Mouse (Mus musculus) kidney, embryonic 14.5 days (tissue): ENCODE data around the gene Scyl2. TPM values are rescaled to one million over a fixed set of nuclear protein-coding genes. Genes with fewer than 3 reads are reported as not detected.

Experiments used
- ATAC-seq: fragments of 200-750 bp; cut with Nextera tagmentation; 2 replicates; pipeline ENCODE4 v1.8.0; 2017; ENCODE audit warnings: moderate number of reproducible peaks, mild to moderate bottlenecking, moderate TSS enrichment, moderate library complexity; ENCODE audit not compliant: low FRiP score, low TSS enrichment
- H3K27ac ChIP-seq: fragments of 300-500 bp; sonication (generic); 2 replicates; pipeline ENCODE4 v1.5.1; 2014; ENCODE audit warnings: low read depth, mild to moderate bottlenecking, low read length, moderate library complexity, mixed read lengths
- H3K27me3 ChIP-seq: fragments of 300-500 bp; sonication (generic); 2 replicates; pipeline ENCODE4 v1.6.1; 2014; ENCODE audit warnings: mild to moderate bottlenecking, low read length; ENCODE audit not compliant: control insufficient read depth, insufficient read depth
- H3K36me3 ChIP-seq: fragments of 300-500 bp; sonication (generic); 2 replicates; pipeline ENCODE4 v1.6.1; 2014; ENCODE audit warnings: low read length, mixed read lengths; ENCODE audit not compliant: control insufficient read depth, insufficient read depth
- H3K4me1 ChIP-seq: fragments of 300-500 bp; sonication (generic); 2 replicates; pipeline ENCODE4 v1.6.1; 2014; ENCODE audit warnings: low read length, mixed read lengths; ENCODE audit not compliant: control insufficient read depth, insufficient read depth
- H3K4me2 ChIP-seq: fragments of 300-500 bp; sonication (generic); replicated peaks from 2 replicates; pipeline ENCODE4 v1.6.1; 2014; ENCODE audit warnings: low read depth, mild to moderate bottlenecking, low read length
- H3K4me3 ChIP-seq: fragments of 300-500 bp; sonication (generic); 2 replicates; pipeline ENCODE4 v1.5.1; 2014; ENCODE audit warnings: mild to moderate bottlenecking, low read length
- H3K9ac ChIP-seq: fragments of 300-500 bp; sonication (generic); 2 replicates; pipeline ENCODE4 v1.6.1; 2014; ENCODE audit warnings: low read depth, mild to moderate bottlenecking, low read length, moderate library complexity
- H3K9me3 ChIP-seq: fragments of 300-500 bp; sonication (generic); 2 replicates; pipeline ENCODE4 v1.6.1; 2016; ENCODE audit warnings: low read length; ENCODE audit not compliant: control insufficient read depth
- WGBS: fragments of 180-500 bp; shearing (Covaris S2); extraction: QIAGEN DNeasy Blood & Tissue Kit; methylation state at CpG from one replicate; pipeline ENCODE4 v1.1.7; 2014; 5-methylcytosine and 5-hydroxymethylcytosine counted together
- polyA plus RNA-seq: library from polyadenylated mRNA; unstranded; fragments of >200 nt; fragmentation: Nextera tagmentation; extraction: Ambion mirVana; gene quantifications from 2 replicates; pipeline ENCODE4 v1.2.1, GENCODE M21; 2014

The Scyl2 gene
- polyA plus RNA-seq, 1 experiment from 2014 or later: 16.0 TPM

GRCm38 (mm10) chr10:89633121-89633520, 53.0 kb downstream of the Scyl2 start:
- Histone ChIP-seq H3K36me3 (no peaks in the 10 kb centered on the region), H3K9me3 (no peaks in the 10 kb centered on the region), H3K4me3 (no peak overlapping the region), H3K27ac (no peak overlapping the region), H3K4me1 (no peaks in the 10 kb centered on the region), H3K27me3 (no peaks in the 10 kb centered on the region), H3K4me2 (no peak overlapping the region), H3K9ac (no peak overlapping the region)
- ATAC-seq: no peak
- 91% methylated on average over 4 of the region's 4 CpGs for WGBS

- 69% methylated on average over 5 of the region's 5 CpGs for WGBS
- no peak overlapping the region for H3K27ac ChIP-seq
- H3K4me1 ChIP-seq: no peaks in the 10 kb centered on the region
- H3K9ac ChIP-seq: no peak overlapping the region
- no peaks in the 10 kb centered on the region for H3K36me3 ChIP-seq
- no peaks in the 10 kb centered on the region for H3K9me3 ChIP-seq
- no peaks in the 10 kb centered on the region for H3K27me3 ChIP-seq
- no peak overlapping the region for H3K4me2 ChIP-seq
- no peak overlapping the region for H3K4me3 ChIP-seq
- ATAC-seq: no peak
These were observed 54.3 kb downstream of the Scyl2 start for GRCm38 (mm10) chr10:89631831-89632230.

- no peak for ATAC-seq
- H3K4me3 ChIP-seq: no peak overlapping the region
- 100% methylated on average over 1 of the region's 1 CpGs for WGBS
These were observed 55.5 kb downstream of the Scyl2 start for GRCm38 (mm10) chr10:89630564-89630963.

GRCm38 (mm10) chr10:89630052-89630451, 56.0 kb downstream of the Scyl2 start:
- Histone ChIP-seq H3K9ac (no peak overlapping the region), H3K27me3 (no peaks in the 10 kb centered on the region), H3K36me3 (no peaks in the 10 kb centered on the region), H3K4me2 (no peak overlapping the region), H3K4me3 (no peak overlapping the region), H3K27ac (no peak overlapping the region), H3K4me1 (no peaks in the 10 kb centered on the region), H3K9me3 (no peaks in the 10 kb centered on the region)
- 31% methylated on average over 3 of the region's 3 CpGs for WGBS
- peak; percentile 71 for ATAC-seq

More at GRCm38 (mm10) chr10:89630564-89630963, 55.5 kb downstream of the Scyl2 start:
- Histone ChIP-seq H3K36me3 (no peaks in the 10 kb centered on the region), H3K9me3 (no peaks in the 10 kb centered on the region), H3K27ac (no peak overlapping the region), H3K27me3 (no peaks in the 10 kb centered on the region), H3K4me2 (no peak overlapping the region), H3K9ac (no peak overlapping the region), H3K4me1 (no peaks in the 10 kb centered on the region)

- Histone ChIP-seq H3K36me3 (no peaks in the 10 kb centered on the region), H3K9me3 (no peaks in the 10 kb centered on the region), H3K27me3 (no peaks in the 10 kb centered on the region), H3K4me1 (no peaks in the 10 kb centered on the region), H3K4me3 (no peak overlapping the region), H3K27ac (no peak overlapping the region), H3K4me2 (no peak overlapping the region), H3K9ac (no peak overlapping the region)
- 89% methylated on average over 2 of the region's 2 CpGs for WGBS
- no peak for ATAC-seq
These were observed 59.4 kb downstream of the Scyl2 start for GRCm38 (mm10) chr10:89626714-89627113.

- no peak overlapping the region for H3K9ac ChIP-seq
- H3K36me3 ChIP-seq: no peaks in the 10 kb centered on the region
- ATAC-seq: no peak
- no peak overlapping the region for H3K27ac ChIP-seq
- H3K4me3 ChIP-seq: no peak overlapping the region
- no peaks in the 10 kb centered on the region for H3K4me1 ChIP-seq
- H3K9me3 ChIP-seq: no peaks in the 10 kb centered on the region
- WGBS: 59% methylated on average over 2 of the region's 2 CpGs
- H3K27me3 ChIP-seq: no peaks in the 10 kb centered on the region
- H3K4me2 ChIP-seq: no peak overlapping the region
These were observed 61.9 kb downstream of the Scyl2 start for GRCm38 (mm10) chr10:89624196-89624595.

- ATAC-seq: no peak
- Histone ChIP-seq H3K4me2 (no peak within 1 kb of the TSS), H3K9me3 (no peaks in the 10 kb centered on the region), H3K27me3 (no peaks in the 10 kb centered on the region), H3K4me3 (no peak within 1 kb of the TSS), H3K36me3 (no peaks in the 10 kb centered on the region), H3K4me1 (no peaks in the 10 kb centered on the region), H3K27ac (no peak within 1 kb of the TSS), H3K9ac (no peak within 1 kb of the TSS)
- 21% methylated on average over 7 of the region's 7 CpGs for WGBS
These were observed 65.0 kb downstream of the Scyl2 start, which contains the start of gene Slc17a8 for GRCm38 (mm10) chr10:89621129-89621528. Gene Slc17a8 (minus strand): TSS chr10:89621253.

GRCm38 (mm10) chr10:89599311-89599710, 86.8 kb downstream of the Scyl2 start:
- no peak overlapping the region for H3K4me2 ChIP-seq
- no peak overlapping the region for H3K9ac ChIP-seq
- 79% methylated on average over 5 of the region's 5 CpGs for WGBS
- no peak for ATAC-seq
- no peak overlapping the region for H3K27ac ChIP-seq
- no peaks in the 10 kb centered on the region for H3K36me3 ChIP-seq
- H3K27me3 ChIP-seq: no peaks in the 10 kb centered on the region
- no peak overlapping the region for H3K4me3 ChIP-seq
- no peaks in the 10 kb centered on the region for H3K4me1 ChIP-seq
- H3K9me3 ChIP-seq: no peaks in the 10 kb centered on the region

- Histone ChIP-seq H3K27me3 (no peaks in the 10 kb centered on the region), H3K27ac (no peak overlapping the region), H3K36me3 (no peaks in the 10 kb centered on the region), H3K4me3 (no peak overlapping the region), H3K9me3 (no peaks in the 10 kb centered on the region), H3K4me1 (no peaks in the 10 kb centered on the region), H3K4me2 (no peak overlapping the region), H3K9ac (no peak overlapping the region)
- 81% methylated on average over 4 of the region's 4 CpGs for WGBS
- ATAC-seq: no peak
These were observed 88.8 kb downstream of the Scyl2 start for GRCm38 (mm10) chr10:89597275-89597674.
